Mouse (Mus musculus) urinary bladder, adult 2 months (tissue): Measurements from ENCODE around the gene Rmnd1. TPM values are rescaled to one million over a fixed set of nuclear protein-coding genes. Genes with fewer than 3 reads are reported as not detected.

Experiments
- DNase-seq: peaks from one replicate; pipeline ENCODE4 v3.0.0; 2022; ENCODE audit warnings: low spot score
- polyA plus RNA-seq: library from polyadenylated mRNA; depleted of rRNA; stranded (reverse); fragments of >200 nt; gene quantifications from 2 replicates; pipeline ENCODE4 v1.2.3, GENCODE M21; 2012; rRNA removed

Rmnd1 gene
- polyA plus RNA-seq, 1 experiment: 49.1 TPM

- DNase-seq: no peak
Measured at GRCm38 (mm10) chr10:4354371-4355260, 77.6 kb downstream of the Rmnd1 start.

Other genes with a start within 250 kb of the Rmnd1 start
- 74.0 and 110 TPM in 2 replicates for gene Akap12, start 166.0 kb downstream of the Rmnd1 start, polyA plus RNA-seq
- gene Zbtb2, start 44.3 kb downstream of the Rmnd1 start, polyA plus RNA-seq: 8.4 and 9.6 TPM in 2 replicates
- 13.0 and 14.6 TPM in 2 replicates for gene Armt1, start 79 bp upstream of the Rmnd1 start, polyA plus RNA-seq
- gene Ccdc170, start 50.1 kb upstream of the Rmnd1 start, polyA plus RNA-seq: 0.30 and 0.65 TPM in 2 replicates
- 3.7 and 4.9 TPM in 2 replicates for gene Esr1, start 179.2 kb upstream of the Rmnd1 start, polyA plus RNA-seq